Mouse (Mus musculus): ENCODE measurements around the gene Cul5.

- TF ChIP-seq CTCF (IDR thresholded peaks at IDR 0.05; ENCODE audit: low read depth) (no peak), EP300 (optimal IDR thresholded peaks at IDR 0.05) (no peak)
Observed at GRCm38 (mm10) chr9:53695846-53696245, 26.0 kb upstream of the Cul5 start.
